Mouse (Mus musculus): Measurements from ENCODE around the gene Gm14403. TPM values are rescaled to one million over a fixed set of nuclear protein-coding genes. Genes with fewer than 3 reads are reported as not detected.
"Not testable (repeated sequence)": the region's sequence is repeated elsewhere in the genome, so short reads cannot be mapped to it uniquely, and the experiment has no call there.

The Gm14403 gene
- polyA plus RNA-seq, 1 experiment: 0.25 TPM

DNA sequence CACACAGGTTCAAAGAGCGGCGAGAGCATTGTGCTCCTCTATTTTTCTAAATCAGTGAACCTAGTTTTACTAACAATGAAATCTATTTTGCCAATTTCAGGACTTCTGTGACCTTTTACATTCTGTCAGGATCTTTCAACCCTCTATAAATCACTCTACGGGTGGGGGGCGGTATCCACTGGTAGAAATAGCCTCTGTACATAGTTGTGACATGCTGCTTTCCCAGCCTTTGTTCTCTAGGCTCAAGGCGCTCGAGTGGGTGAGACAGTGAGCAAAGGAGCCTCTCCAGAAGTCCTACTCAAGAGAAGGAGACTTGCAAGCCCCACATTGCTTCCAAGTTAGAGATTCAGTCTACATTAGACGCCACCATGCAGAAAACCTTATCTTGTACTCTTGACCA lies 20.3 kb downstream of the Gm14403 start:
- H3K27me3 ChIP-seq (ENCODE audit: control insufficient read depth, insufficient read depth, low read length); H3K4me1 ChIP-seq (ENCODE audit: control insufficient read depth, insufficient read depth, low read length); H3K36me3 ChIP-seq (ENCODE audit: control insufficient read depth, insufficient read depth, low read length); H3K4me3 ChIP-seq (ENCODE audit: control insufficient read depth, low read depth, low read length); H3K27ac ChIP-seq (ENCODE audit: control insufficient read depth, insufficient read depth, low read depth, low read length): not testable (repeated sequence)

DNA sequence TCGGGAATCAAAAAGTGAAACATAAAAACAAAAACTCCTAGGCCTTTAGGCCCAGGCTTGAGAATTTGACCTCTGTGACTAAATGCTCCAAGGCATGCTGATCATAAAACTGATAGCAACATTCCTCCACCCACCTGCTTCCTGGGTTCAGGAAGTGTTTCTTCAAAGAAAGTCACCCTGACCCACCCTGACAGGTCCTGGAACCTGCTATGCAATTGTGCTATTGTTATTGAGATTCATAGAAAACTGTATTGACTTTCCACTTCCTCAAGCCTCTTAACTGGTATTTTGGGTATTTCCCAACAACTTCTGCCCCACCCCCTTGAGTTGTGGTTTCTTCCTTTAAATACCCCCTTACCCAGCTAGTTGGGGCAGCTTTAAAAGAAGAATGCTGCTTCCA lies 20.9 kb downstream of the Gm14403 start:
- H3K36me3 ChIP-seq (ENCODE audit: control insufficient read depth, insufficient read depth, low read length); H3K27me3 ChIP-seq (ENCODE audit: control insufficient read depth, insufficient read depth, low read length); H3K27ac ChIP-seq (ENCODE audit: control insufficient read depth, insufficient read depth, low read depth, low read length); H3K4me3 ChIP-seq (ENCODE audit: control insufficient read depth, low read depth, low read length); H3K4me1 ChIP-seq (ENCODE audit: control insufficient read depth, insufficient read depth, low read length): not testable (repeated sequence)

DNA sequence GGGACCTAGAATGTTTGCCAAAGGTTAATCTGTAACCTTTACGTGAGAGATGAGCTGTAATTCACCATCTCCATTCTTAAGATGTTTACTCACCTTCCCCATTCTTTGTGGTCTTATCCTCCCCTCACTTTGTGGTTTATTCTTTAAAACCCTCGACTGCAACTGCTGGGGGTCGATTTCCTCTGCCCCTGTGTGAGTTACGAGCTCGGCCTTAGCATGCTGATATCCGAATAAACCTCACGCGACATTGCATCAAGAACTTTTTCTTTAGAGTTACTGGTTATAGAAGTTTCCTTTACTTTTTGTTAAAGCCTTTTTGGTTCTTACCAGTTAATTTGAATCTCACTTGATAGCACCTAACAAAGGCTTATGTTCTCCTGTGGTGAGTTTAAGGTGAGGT lies 22.0 kb downstream of the Gm14403 start:
- TF ChIP-seq CTCF (IDR thresholded peaks at IDR 0.05; ENCODE audit: control insufficient read depth, insufficient read depth, insufficient replicate concordance, low read depth, low read length): no peak
- no peak for TF ChIP-seq POLR2A (IDR thresholded peaks at IDR 0.05; ENCODE audit: control insufficient read depth, low read depth, low read length)
- no peaks in the 10 kb centered on the region for H3K27me3 ChIP-seq (ENCODE audit: control insufficient read depth, insufficient read depth, low read length)
- H3K27ac ChIP-seq (ENCODE audit: control insufficient read depth, insufficient read depth, low read depth, low read length): no peak overlapping the region
- no peaks in the 10 kb centered on the region for H3K36me3 ChIP-seq (ENCODE audit: control insufficient read depth, insufficient read depth, low read length)
- no peaks in the 10 kb centered on the region for H3K4me1 ChIP-seq (ENCODE audit: control insufficient read depth, insufficient read depth, low read length)
- H3K4me3 ChIP-seq (ENCODE audit: control insufficient read depth, low read depth, low read length): no peak overlapping the region

DNA sequence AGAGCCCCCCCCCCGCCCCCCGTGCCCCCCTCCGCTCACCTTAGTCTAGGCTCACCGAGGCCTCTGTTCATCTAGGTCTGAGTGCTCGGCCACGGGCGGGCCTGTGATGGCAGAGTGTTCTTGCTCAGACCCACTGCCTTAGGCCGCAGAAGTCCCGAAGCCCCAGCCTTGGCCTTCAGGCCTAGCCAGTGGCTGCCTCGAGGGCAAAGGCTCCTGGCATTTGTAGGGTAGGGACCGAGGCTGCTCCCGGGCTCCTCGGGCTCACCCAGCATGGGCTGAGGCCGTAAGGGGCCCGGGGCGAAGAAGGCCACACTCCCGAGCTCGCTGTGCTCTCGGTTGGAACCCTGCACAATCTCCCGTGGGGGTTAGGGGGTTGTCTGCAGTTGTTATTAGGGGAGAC lies 25.0 kb downstream of the Gm14403 start:
- Histone ChIP-seq H3K4me3 (ENCODE audit: control insufficient read depth, low read depth, low read length) (no peak overlapping the region), H3K36me3 (ENCODE audit: control insufficient read depth, insufficient read depth, low read length) (no peaks in the 10 kb centered on the region), H3K4me1 (ENCODE audit: control insufficient read depth, insufficient read depth, low read length) (no peaks in the 10 kb centered on the region), H3K27me3 (ENCODE audit: control insufficient read depth, insufficient read depth, low read length) (no peaks in the 10 kb centered on the region), H3K27ac (ENCODE audit: control insufficient read depth, insufficient read depth, low read depth, low read length) (no peak overlapping the region)
- TF ChIP-seq POLR2A (IDR thresholded peaks at IDR 0.05; ENCODE audit: control insufficient read depth, low read depth, low read length) (no peak), CTCF (IDR thresholded peaks at IDR 0.05; ENCODE audit: control insufficient read depth, insufficient read depth, insufficient replicate concordance, low read depth, low read length) (no peak)

DNA sequence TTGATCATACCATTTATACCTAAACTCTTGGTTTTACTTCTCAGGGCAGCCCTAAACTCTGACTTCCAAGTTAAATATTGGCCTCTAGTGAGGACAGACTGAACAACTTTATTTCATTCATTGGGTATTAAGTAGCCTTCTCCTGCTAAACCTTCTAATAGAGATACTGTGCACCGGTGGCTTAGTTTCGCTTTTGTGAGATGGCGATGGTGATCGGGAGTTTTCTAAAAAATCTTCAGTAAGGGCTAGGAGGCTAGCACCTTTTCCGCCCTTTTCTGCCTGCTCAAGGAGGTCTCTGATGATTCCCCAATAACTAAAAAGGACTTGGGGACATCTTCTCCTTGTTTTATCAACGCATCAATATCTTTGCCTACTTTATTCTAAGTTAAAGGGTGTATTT lies 25.7 kb downstream of the Gm14403 start:
- H3K27me3 ChIP-seq (ENCODE audit: control insufficient read depth, insufficient read depth, low read length); H3K36me3 ChIP-seq (ENCODE audit: control insufficient read depth, insufficient read depth, low read length); H3K4me3 ChIP-seq (ENCODE audit: control insufficient read depth, low read depth, low read length); H3K4me1 ChIP-seq (ENCODE audit: control insufficient read depth, insufficient read depth, low read length); H3K27ac ChIP-seq (ENCODE audit: control insufficient read depth, insufficient read depth, low read depth, low read length): not testable (repeated sequence)

- not testable (repeated sequence) for H3K4me1 ChIP-seq (ENCODE audit: control insufficient read depth, insufficient read depth, low read length); H3K4me3 ChIP-seq (ENCODE audit: control insufficient read depth, low read depth, low read length)
Observed at GRCm38 (mm10) chr2:177524171-177524570, 26.2 kb downstream of the Gm14403 start.

DNA sequence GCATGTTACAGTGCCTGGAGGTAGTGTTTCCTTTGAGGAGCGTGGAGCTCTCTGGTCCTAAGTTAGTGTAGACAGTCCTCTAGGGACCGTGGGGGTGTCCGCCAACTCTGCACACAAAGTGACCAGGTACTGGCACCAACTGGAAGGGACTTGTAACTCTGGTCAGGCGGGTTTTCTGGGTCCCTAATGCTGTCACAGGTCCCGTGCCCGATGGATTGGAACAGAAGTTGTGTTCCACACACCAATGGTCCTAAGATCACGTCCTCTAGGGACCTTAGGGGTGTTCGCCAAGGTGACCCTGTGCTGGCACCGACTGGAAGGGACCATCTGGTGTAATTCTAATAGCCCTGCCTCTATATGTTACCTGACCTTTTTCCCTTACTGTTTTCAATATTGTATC lies 37.9 kb downstream of the Gm14403 start:
- Histone ChIP-seq H3K27me3 (ENCODE audit: control insufficient read depth, insufficient read depth, low read length) (no peaks in the 10 kb centered on the region), H3K4me3 (ENCODE audit: control insufficient read depth, low read depth, low read length) (no peak overlapping the region), H3K4me1 (ENCODE audit: control insufficient read depth, insufficient read depth, low read length) (no peaks in the 10 kb centered on the region), H3K36me3 (ENCODE audit: control insufficient read depth, insufficient read depth, low read length) (no peaks in the 10 kb centered on the region), H3K27ac (ENCODE audit: control insufficient read depth, insufficient read depth, low read depth, low read length) (no peak overlapping the region)
- TF ChIP-seq CTCF (IDR thresholded peaks at IDR 0.05; ENCODE audit: control insufficient read depth, insufficient read depth, insufficient replicate concordance, low read depth, low read length): no peak
- TF ChIP-seq POLR2A (IDR thresholded peaks at IDR 0.05; ENCODE audit: control insufficient read depth, low read depth, low read length): no peak

More at GRCm38 (mm10) chr2:177524171-177524570, 26.2 kb downstream of the Gm14403 start:
- not testable (repeated sequence) for H3K27me3 ChIP-seq (ENCODE audit: control insufficient read depth, insufficient read depth, low read length); H3K36me3 ChIP-seq (ENCODE audit: control insufficient read depth, insufficient read depth, low read length); H3K27ac ChIP-seq (ENCODE audit: control insufficient read depth, insufficient read depth, low read depth, low read length)

GRCm38 (mm10) chr2:177537141-177537540 lies 39.1 kb downstream of the Gm14403 start:
- not testable (repeated sequence) for H3K4me3 ChIP-seq (ENCODE audit: control insufficient read depth, low read depth, low read length); H3K36me3 ChIP-seq (ENCODE audit: control insufficient read depth, insufficient read depth, low read length); H3K27ac ChIP-seq (ENCODE audit: control insufficient read depth, insufficient read depth, low read depth, low read length); H3K27me3 ChIP-seq (ENCODE audit: control insufficient read depth, insufficient read depth, low read length); H3K4me1 ChIP-seq (ENCODE audit: control insufficient read depth, insufficient read depth, low read length)

- H3K36me3 ChIP-seq (ENCODE audit: control insufficient read depth, insufficient read depth, low read length); H3K27ac ChIP-seq (ENCODE audit: control insufficient read depth, insufficient read depth, low read depth, low read length); H3K4me1 ChIP-seq (ENCODE audit: control insufficient read depth, insufficient read depth, low read length); H3K27me3 ChIP-seq (ENCODE audit: control insufficient read depth, insufficient read depth, low read length); H3K4me3 ChIP-seq (ENCODE audit: control insufficient read depth, low read depth, low read length): not testable (repeated sequence)
Observed at GRCm38 (mm10) chr2:177537717-177538116, 39.7 kb downstream of the Gm14403 start.

- not testable (repeated sequence) for H3K27me3 ChIP-seq (ENCODE audit: control insufficient read depth, insufficient read depth, low read length); H3K4me3 ChIP-seq (ENCODE audit: control insufficient read depth, low read depth, low read length); H3K27ac ChIP-seq (ENCODE audit: control insufficient read depth, insufficient read depth, low read depth, low read length); H3K36me3 ChIP-seq (ENCODE audit: control insufficient read depth, insufficient read depth, low read length); H3K4me1 ChIP-seq (ENCODE audit: control insufficient read depth, insufficient read depth, low read length)
Observed at GRCm38 (mm10) chr2:177555261-177555660, 57.2 kb downstream of the Gm14403 start.
